Mouse (Mus musculus) kidney, adult 8-10 months (tissue): Measurements from ENCODE around the gene Exosc1.

ENCODE experiments used
- DNase-seq, 2 experiments: peaks; one replicate each; pipeline ENCODE4 v3.0.0; 2022

Gene Exosc1

GRCm38 (mm10) chr19:41913774-41914591 is 19.2 kb downstream of the Exosc1 start:
- no peak for DNase-seq

- DNase-seq, result peak; percentile 45 to 46
Observed at GRCm38 (mm10) chr19:41912121-41913080, 20.8 kb downstream of the Exosc1 start.

DNA sequence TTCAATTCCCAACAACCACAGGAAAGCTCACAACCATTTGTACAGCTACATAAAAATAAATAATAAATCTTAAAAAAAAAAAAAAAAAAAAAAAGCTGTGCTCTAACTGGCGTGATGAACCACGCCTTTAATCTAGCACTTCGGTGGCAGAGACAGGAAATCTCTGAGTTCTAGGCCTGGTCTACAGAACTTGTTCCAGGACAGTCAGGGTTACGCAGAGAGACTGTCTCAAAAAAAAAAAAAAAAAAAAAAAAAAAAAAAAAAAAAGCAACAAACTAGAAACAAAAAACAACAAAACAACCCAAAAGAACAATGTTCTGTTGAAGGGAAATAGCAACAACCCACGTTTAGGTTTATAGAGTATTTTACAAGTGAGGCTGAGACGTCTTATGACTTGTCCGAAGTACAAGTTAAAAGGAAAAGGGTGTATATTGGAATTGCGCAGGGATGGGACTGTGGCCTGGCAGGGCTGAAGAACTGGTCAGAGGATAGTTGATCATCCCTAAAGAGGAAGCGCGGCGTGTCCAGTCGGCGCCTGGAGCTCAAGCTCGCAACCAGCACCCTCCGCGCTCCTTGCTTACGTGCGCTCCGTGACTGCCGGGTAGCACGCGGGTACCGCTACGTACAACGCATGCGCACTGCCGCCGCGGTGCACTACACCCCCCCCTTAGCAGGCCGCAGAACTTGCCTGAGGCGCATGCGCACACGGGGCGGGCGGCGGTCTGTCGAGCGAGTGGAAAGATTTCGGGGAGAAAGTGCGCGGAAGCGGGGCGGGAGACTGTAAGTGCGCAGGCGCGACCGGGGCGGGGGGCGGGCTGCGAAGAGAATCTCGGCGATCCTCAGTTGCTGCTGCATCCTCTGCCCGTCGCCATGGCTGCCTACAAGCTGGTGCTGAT is 21.8 kb downstream of the Exosc1 start, which contains the start of gene Pgam1:
Gene Pgam1, plus strand, starts transcription at position 746 of the 896 bp plus-strand sequence.
- peak; percentile 95 for DNase-seq

DNA sequence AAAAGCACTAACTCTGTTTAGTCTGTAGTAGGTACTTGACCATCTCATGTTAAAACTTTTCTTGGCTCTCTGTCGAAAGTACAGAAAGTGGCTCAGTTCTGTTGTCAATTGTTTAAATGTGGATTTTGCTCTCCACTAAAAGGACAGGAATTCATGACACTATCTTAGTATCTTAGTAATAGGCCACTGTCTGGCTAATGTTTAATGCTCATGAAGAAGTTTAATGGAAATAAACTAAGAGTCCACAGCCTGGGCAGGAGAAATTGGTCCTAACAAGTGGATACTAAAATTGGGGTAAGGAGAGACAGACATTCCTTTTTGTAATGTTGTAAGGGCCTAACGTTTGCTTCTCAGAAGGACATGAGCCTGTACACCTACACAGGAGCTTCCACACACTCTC is 22.8 kb downstream of the Exosc1 start:
- peak in 1 of 2 experiments; percentile 40 for DNase-seq

DNA sequence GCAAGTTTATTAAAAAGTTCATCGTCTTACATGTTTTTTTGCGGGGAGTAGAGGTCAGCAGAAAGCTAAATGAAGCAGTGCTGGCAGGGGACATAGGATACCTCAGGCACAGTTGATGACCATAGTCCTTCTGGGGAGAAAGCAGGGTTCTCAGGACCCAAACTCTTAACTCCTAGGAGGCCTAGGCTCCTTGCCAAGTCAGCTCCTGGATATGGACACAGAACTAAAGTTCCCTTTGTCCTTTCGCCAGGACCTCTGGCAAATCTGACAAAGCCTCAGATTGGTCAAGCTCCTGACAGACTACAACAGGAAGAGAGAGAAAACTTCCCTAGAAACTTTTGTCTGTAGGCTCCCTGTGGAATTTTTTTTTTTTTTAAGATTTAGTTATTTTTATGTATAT is 24.5 kb downstream of the Exosc1 start:
- peak in 1 of 2 experiments; percentile 33 for DNase-seq

GRCm38 (mm10) chr19:41907079-41907760 is 26.0 kb downstream of the Exosc1 start:
- peak; percentile 42 to 62 for DNase-seq

GRCm38 (mm10) chr19:41906311-41907078 is 26.7 kb downstream of the Exosc1 start:
- no peak for DNase-seq

DNA sequence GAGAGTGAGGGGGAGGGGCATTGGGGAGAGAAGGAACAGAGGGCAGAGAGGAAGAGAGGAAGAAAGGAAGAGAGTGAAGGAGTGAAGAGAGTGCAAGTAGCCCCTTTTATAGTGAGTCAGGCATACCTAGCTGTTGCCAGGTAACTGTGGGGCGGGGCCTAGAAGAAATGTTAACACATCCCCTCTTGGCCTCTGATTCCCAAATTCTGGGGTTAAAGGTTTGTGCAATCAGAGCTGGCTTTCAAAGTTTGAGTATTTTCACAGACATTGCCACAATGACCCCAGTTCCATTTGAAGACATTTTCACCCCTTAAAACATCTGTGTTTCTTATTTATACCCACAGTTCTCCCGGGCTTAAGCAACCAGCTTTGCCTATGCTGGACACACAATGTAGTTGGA is 28.0 kb downstream of the Exosc1 start:
- DNase-seq, result no peak

DNA sequence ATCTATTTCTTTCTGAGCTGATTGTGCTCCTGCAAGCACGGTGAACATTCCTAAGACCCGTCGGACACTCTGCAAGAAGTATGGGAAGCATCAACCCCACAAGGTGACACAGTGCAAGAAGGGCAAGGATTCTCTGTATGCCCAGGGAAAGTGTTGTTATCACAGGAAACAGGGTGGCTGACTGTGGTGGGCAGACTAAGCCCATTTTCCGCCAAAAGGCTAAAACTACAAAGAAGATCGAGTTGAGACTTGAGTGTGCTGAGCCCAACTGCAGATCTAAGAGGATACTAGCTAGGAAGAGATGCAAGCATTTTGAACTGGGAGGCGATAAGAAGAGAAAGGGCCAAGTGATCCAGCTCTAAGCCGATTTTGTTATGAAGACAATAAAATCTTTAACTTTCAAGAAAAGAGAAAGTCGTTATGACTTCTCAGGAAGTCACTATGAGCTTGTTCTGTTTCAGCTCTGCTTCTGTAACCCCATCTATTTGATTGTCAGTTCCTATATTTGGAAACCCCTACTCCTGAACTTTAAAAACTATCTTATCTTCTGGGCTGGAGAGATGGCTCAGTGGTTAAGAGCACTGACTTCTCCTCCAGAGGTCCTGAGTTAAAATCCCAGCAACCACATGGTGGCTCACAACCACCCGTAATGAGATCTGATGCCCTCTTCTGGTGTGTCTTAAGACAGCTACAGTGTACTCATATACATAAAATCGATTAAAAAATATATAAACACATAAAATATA is 30.2 kb downstream of the Exosc1 start:
- no peak for DNase-seq

GRCm38 (mm10) chr19:41901696-41902095 is 31.5 kb downstream of the Exosc1 start:
- no peak for DNase-seq

DNA sequence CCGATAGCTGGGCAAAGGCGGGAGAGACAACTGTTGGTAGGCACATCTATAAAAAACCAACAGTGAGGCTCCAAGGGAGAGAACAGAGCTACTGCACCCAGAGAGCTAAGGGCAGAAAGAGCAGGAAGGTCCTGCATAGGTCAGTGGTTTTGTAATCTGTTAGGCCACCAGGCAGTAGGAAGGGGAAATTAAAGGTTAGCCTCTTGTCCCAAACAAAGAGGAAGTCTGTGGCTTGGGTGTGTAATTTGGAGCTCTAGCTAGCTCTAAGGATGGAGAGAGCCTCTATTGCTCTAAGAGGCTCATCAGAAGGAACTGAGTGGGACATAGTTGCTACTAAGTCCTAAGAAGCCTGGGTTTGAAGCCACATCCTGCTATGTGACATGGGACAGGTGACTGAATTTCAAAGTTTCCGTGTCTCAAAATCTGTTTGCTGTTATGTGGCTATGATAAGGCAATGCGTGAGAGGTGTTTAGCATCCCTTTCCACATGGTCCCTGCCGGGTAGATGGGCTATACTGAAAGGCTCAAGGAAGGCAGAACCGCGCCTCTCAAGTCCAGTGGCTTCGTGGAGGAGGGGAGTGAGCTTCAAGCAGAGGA is 32.6 kb downstream of the Exosc1 start:
- DNase-seq, result no peak

DNA sequence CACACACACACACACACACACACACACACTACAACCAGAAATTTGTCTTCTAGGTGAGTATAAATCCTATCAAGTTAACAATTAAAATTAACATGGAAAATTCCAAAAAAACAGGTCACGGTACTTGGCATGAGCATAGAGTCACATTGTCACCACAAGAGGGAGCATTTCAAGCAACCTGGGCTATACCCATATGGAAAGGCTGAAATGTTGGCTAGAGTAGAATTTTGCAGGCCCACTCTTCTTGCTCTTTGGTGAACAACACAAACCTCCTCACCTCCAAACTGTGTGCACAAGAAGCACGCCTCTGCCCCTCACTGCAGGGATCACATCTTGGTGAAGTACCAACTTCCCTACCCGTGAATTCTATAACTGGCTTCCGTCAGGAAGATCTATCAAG is 34.4 kb downstream of the Exosc1 start:
- DNase-seq, result peak in 1 of 2 experiments; percentile 36

- no peak for DNase-seq
Observed at GRCm38 (mm10) chr19:41896319-41896711, 36.9 kb downstream of the Exosc1 start.

DNA sequence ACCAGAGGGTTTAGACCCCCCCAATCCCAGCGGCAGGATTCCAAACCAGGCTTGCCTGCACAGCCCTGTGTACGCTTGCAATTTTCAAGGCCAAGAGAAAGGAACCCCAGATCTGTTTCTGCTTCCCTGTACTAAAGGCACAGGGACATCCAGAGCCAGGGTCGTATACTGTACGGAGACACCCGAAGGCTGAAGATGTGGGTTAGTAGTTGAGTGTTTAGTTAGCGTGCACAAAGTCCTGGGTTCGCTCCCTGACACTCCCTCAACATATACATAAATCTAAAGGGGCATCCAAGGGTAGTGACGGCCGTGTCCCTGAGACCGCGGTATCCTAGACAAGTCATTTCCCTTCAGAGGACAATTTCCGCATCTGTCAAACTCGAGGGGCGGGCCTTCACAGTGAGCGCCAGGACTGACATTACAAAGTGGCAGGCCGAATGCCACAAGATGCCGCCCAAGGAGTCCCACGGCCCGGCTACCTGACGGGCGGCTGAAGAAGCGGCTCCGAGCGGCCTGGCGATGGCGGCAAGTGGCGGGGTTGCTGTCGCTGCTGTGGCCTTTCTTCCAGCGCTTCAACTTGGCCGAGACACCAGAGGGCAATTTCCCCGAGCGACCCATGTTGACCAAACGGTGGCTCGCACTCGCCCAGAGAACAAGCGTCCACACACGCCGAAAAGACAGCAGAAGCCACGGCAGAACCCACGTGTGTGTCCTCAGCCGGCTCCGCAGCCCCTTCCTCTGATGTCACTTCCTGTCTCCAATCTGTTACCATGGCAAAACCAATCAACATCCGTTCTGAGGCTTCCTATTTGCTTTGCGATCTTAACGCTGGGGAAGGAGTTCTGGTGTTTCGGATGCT is 37.5 kb downstream of the Exosc1 start, which contains the start of gene Rrp12:
Gene Rrp12, minus strand, starts transcription at position 714 of the 859 bp plus-strand sequence.
- peak; percentile 77 to 86 for DNase-seq

GRCm38 (mm10) chr19:41894959-41895358 is 38.3 kb downstream of the Exosc1 start:
- no peak for DNase-seq

GRCm38 (mm10) chr19:41888191-41888590 is 45.0 kb downstream of the Exosc1 start:
- DNase-seq, result peak in 1 of 2 experiments; percentile 16

GRCm38 (mm10) chr19:41883882-41884281 is 49.3 kb downstream of the Exosc1 start:
- DNase-seq, result no peak

DNA sequence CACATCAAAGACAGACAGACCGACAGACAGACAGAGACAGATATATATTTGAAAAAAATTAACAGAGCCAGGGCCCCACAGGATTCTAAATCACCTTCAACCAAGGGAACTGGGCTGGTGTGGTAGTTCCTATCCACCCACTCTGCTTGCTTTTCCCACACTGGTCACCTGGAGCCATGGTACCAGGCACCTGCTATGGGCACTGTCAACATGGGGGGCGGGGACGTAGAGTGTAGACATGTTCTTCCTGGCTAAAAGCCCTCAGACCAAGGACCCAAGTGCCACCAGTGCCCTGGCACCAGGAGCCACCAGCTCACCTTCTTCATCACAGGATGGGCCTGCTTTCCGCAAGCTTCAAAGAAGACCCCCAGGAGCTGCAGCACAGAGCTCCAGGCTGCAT is 51.4 kb downstream of the Exosc1 start:
- DNase-seq, result no peak

DNA sequence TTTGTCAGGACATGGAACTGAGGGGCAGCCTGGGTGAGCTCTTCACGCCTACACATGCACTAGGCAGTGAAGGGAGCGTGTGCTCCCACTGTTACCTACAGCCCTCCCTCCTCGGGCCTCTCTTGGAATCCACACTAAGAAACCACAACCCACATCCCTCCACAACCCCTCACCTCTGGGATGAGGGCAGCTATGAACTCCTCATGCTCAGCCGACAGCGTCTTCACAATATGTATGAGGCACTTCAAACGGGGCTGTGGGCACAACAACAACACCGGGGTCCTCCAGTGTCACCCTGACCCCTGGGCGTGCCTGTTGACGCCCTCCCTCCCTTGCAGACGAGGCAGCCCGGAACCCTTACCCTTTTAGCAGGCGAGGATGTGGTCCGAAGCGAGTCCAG is 58.9 kb downstream of the Exosc1 start:
- DNase-seq, result no peak
